In genomic region chr16:95945389-95946311, GRCm38 (mm10) we compare ENCODE assay signal across 8 mouse cellular contexts. TPM values are rescaled to one million over a fixed set of nuclear protein-coding genes. Genes with fewer than 3 reads are reported as not detected.
DNase-seq lines count a peak whose midpoint lies in the region; ATAC-seq lines count a peak whose summit lies in the region.

No protein-coding gene starts in this region.

- no peak overlapping the region for H3K4me3 ChIP-seq in heart, embryonic 12.5 days
- H3K4me3 ChIP-seq in hindbrain, embryonic 13.5 days = no peak overlapping the region

- no peak overlapping the region for H3K4me2 ChIP-seq in heart, embryonic 12.5 days
- H3K4me2 ChIP-seq in hindbrain, embryonic 13.5 days = peak overlapping the region; percentile 26; the same call in 1 of the 2 replicates

- DNase-seq in heart, adult 18-20 months = peak; percentile 86 to 89
- DNase-seq in cerebellum, adult 9-11 months = peak; percentile 72
- DNase-seq in frontal cortex, adult 2 months (ENCODE audit: extremely low spot score in 1 of 2, low spot score in 1 of 2) = peak; percentile 60 to 89
- DNase-seq in layer of hippocampus, postnatal 25 days (ENCODE audit: extremely low spot score in 1 of 2, low spot score in 1 of 2) = peak; percentile 47 to 55
- peak; percentile 87 to 88 for DNase-seq in lung, postnatal 4 days
- peak; percentile 70 for DNase-seq in right cerebral cortex, postnatal 25 days

- no peaks in the 10 kb centered on the region for H3K27me3 ChIP-seq in heart, embryonic 12.5 days (replicated peaks)
- H3K27me3 ChIP-seq in hindbrain, embryonic 13.5 days = peaks cover 5% of the 10 kb centered on the region; the same call in 1 of the 2 replicates

- H3K36me3 ChIP-seq in heart, embryonic 12.5 days = no peaks in the 10 kb centered on the region
- no peaks in the 10 kb centered on the region for H3K36me3 ChIP-seq in hindbrain, embryonic 13.5 days

- WGBS in heart, embryonic 12.5 days = 31% methylated on average over 20 of the region's 20 CpGs
- 31% methylated on average over 20 of the region's 20 CpGs for WGBS in hindbrain, embryonic 13.5 days

- no peak; the same call in 1 of the 2 replicates for ATAC-seq in heart, embryonic 12.5 days (ENCODE audit: insufficient number of reproducible peaks, low FRiP score)
- ATAC-seq in hindbrain, embryonic 13.5 days (ENCODE audit: low FRiP score) = 0 out of 2 replicates have a peak, but pooled peaks have one; percentile 28

- no peak overlapping the region for H3K27ac ChIP-seq in heart, embryonic 12.5 days (ENCODE audit: poor library complexity, severe bottlenecking)
- H3K27ac ChIP-seq in hindbrain, embryonic 13.5 days = 0 out of 2 replicates have a peak overlapping the region, but pooled peaks have one; percentile 23

- 0 out of 2 replicates have a peak, but pooled peaks cover 9% of the 10 kb centered on the region for H3K9me3 ChIP-seq in heart, embryonic 12.5 days (replicated peaks)
- H3K9me3 ChIP-seq in hindbrain, embryonic 13.5 days = no peaks in the 10 kb centered on the region

- H3K4me1 ChIP-seq in heart, embryonic 12.5 days (replicated peaks) = no peaks in the 10 kb centered on the region
- no peaks in the 10 kb centered on the region; the same call in 1 of the 2 replicates for H3K4me1 ChIP-seq in hindbrain, embryonic 13.5 days (replicated peaks)

- H3K9ac ChIP-seq in heart, embryonic 12.5 days = no peak overlapping the region
- H3K9ac ChIP-seq in hindbrain, embryonic 13.5 days = 0 out of 2 replicates have a peak overlapping the region, but pooled peaks have one; percentile 19

RNA-seq across cellular contexts. Expression of gene Psmg1, which starts 45.1 kb away (rescaled TPM):
- total RNA-seq in heart, adult 18-20 months (2021) = 10 to 100 TPM; 25.5 to 27.3 TPM
- 65.7 and 72.8 TPM in 2 replicates for polyA plus RNA-seq in heart, embryonic 12.5 days (2016; fragmentation: Nextera tagmentation; extraction: Ambion mirVana)
- 25.0 and 26.4 TPM in 2 replicates for polyA plus RNA-seq in frontal cortex, adult 2 months (2012; rRNA removed)
- polyA plus RNA-seq in hindbrain, embryonic 13.5 days (2015; fragmentation: Nextera tagmentation; extraction: Ambion mirVana) = 60.8 and 64.0 TPM in 2 replicates
- 10 to 100 TPM; 16.7 to 18.7 TPM for total RNA-seq in layer of hippocampus, postnatal 25 days (2021)
